8 mouse cellular contexts compared by ENCODE assay signal in genomic region chrX:103185781-103186430, GRCm38 (mm10). TPM values are rescaled to one million over a fixed set of nuclear protein-coding genes. Genes with fewer than 3 reads are reported as not detected.
A peak's percentile ranks its signal among the peaks of the same experiment; 100 is the strongest.
DNase-seq lines count a peak whose midpoint lies in the region; ATAC-seq and TF ChIP-seq lines count a peak whose summit lies in the region.

No protein-coding gene starts in this region.

- no peaks in the 10 kb centered on the region for H3K9me3 ChIP-seq in liver, embryonic 15.5 days (replicated peaks)

- H3K4me2 ChIP-seq in liver, embryonic 15.5 days: peak overlapping the region; percentile 30

- 13% methylated on average over 20 of the region's 20 CpGs for WGBS in liver, embryonic 15.5 days (ENCODE audit: insufficient replicate concordance)

- intact Hi-C loops in gastrocnemius, postnatal 14 days (cut with DNase I; ENCODE audit: low total_unique reads): no loop called here

- peak; percentile 38 for ATAC-seq in frontal cortex, adult (ENCODE audit: low TSS enrichment)
- no peak for ATAC-seq in liver, embryonic 15.5 days (ENCODE audit: insufficient read depth)

- no peaks in the 10 kb centered on the region for H3K27me3 ChIP-seq in testis, adult 2 months (ENCODE audit: control insufficient read depth, insufficient read depth, low read length)
- peaks cover 34% of the 10 kb centered on the region for H3K27me3 ChIP-seq in liver, embryonic 15.5 days

- peaks cover 2% of the 10 kb centered on the region; the same call in 1 of the 2 replicates for H3K4me1 ChIP-seq in testis, adult 2 months (ENCODE audit: control insufficient read depth, insufficient read depth, low read length)
- H3K4me1 ChIP-seq in liver, embryonic 15.5 days (replicated peaks): no peaks in the 10 kb centered on the region

- no peak for TF ChIP-seq POLR2A in testis, adult 2 months (IDR thresholded peaks at IDR 0.05; ENCODE audit: control insufficient read depth, low read depth, low read length)

- no peaks in the 10 kb centered on the region for H3K36me3 ChIP-seq in testis, adult 2 months (ENCODE audit: control insufficient read depth, insufficient read depth, low read length)
- no peaks in the 10 kb centered on the region for H3K36me3 ChIP-seq in liver, embryonic 15.5 days (replicated peaks)

- H3K9ac ChIP-seq in liver, embryonic 15.5 days: no peak overlapping the region

- H3K27ac ChIP-seq in testis, adult 2 months (ENCODE audit: control insufficient read depth, insufficient read depth, low read depth, low read length): no peak overlapping the region
- no peak overlapping the region for H3K27ac ChIP-seq in liver, embryonic 15.5 days (replicated peaks)

- TF ChIP-seq CTCF in testis, adult 2 months (IDR thresholded peaks at IDR 0.05; ENCODE audit: control insufficient read depth, insufficient read depth, insufficient replicate concordance, low read depth, low read length): no peak

- DNase-seq in frontal cortex, postnatal 14 days (ENCODE audit: low spot score in 2 of 2): no peak
- DNase-seq in testis, postnatal 14 days (ENCODE audit: low spot score): no peak
- no peak for DNase-seq in thymus, postnatal 36 days
- DNase-seq in gastrocnemius, postnatal 14 days: no peak
- DNase-seq in cerebellum, adult 9-11 months: no peak

- peak overlapping the region; percentile 60 for H3K4me3 ChIP-seq in testis, adult 2 months (ENCODE audit: control insufficient read depth, low read depth, low read length)
- H3K4me3 ChIP-seq in liver, embryonic 15.5 days (replicated peaks): no peak overlapping the region

RNA-seq across cellular contexts. Expression of gene Nap1l2, which starts 0.5 kb away (rescaled TPM):
- polyA plus RNA-seq in testis, adult 2 months (2012; rRNA removed): 0.06 TPM in 1 of 2 replicates, not detected in the other
- not detected in 2 replicates for polyA plus RNA-seq in liver, embryonic 15.5 days (2015; fragmentation: Nextera tagmentation; extraction: Ambion mirVana)
- not detected for total RNA-seq in gastrocnemius, postnatal 14 days (2021)
